Mouse (Mus musculus) heart, postnatal 0 days (tissue): ENCODE measurements at regions not wholly inside any gene's neighbourhood (a gene's known extent, or its start where the extent isn't known, plus 50 kb on each side); places are given as distances from the start of the nearest gene placed in this dataset.

ENCODE experiments used
- ATAC-seq: fragments of 200-750 bp; cut with Nextera tagmentation; 2 replicates; pipeline ENCODE4 v1.8.0; 2017; ENCODE audit warnings: low read depth, moderate number of reproducible peaks, moderate library complexity; ENCODE audit not compliant: insufficient read depth
- DNase-seq: peaks from one replicate; pipeline ENCODE4 v3.0.0-alpha.2; 2016; ENCODE audit warnings: low spot score
- H3K27ac ChIP-seq: fragments of 300-500 bp; sonication (generic); 2 replicates; pipeline ENCODE4 v1.5.1; 2014; ENCODE audit warnings: low read depth, mild to moderate bottlenecking
- H3K27me3 ChIP-seq: fragments of 300-500 bp; sonication (generic); 2 replicates; pipeline ENCODE4 v1.6.1; 2014; ENCODE audit warnings: low read length, mixed read lengths; ENCODE audit not compliant: control insufficient read depth, insufficient read depth
- H3K36me3 ChIP-seq: fragments of 300-500 bp; sonication (generic); replicated peaks from 2 replicates; pipeline ENCODE4 v1.6.1; 2014; ENCODE audit warnings: low read length, mixed read lengths; ENCODE audit not compliant: control insufficient read depth, insufficient read depth
- H3K4me1 ChIP-seq: fragments of 300-500 bp; sonication (generic); 2 replicates; pipeline ENCODE4 v1.6.1; 2014; ENCODE audit warnings: antibody characterized with exemption; ENCODE audit not compliant: control insufficient read depth, insufficient read depth
- H3K4me2 ChIP-seq: fragments of 300-500 bp; sonication (generic); 2 replicates; pipeline ENCODE4 v1.6.1; 2014; ENCODE audit warnings: low read depth, mild to moderate bottlenecking, low read length, moderate library complexity
- H3K4me3 ChIP-seq: fragments of 300-500 bp; sonication (generic); 2 replicates; pipeline ENCODE4 v1.5.1; 2014; ENCODE audit warnings: low read depth, low read length
- H3K9ac ChIP-seq: fragments of 300-500 bp; sonication (generic); replicated peaks from 2 replicates; pipeline ENCODE4 v1.6.1; 2014; ENCODE audit warnings: low read depth, low read length, mixed read lengths
- H3K9me3 ChIP-seq: fragments of 300-500 bp; sonication (generic); replicated peaks from 2 replicates; pipeline ENCODE4 v1.6.1; 2016; ENCODE audit warnings: low read length; ENCODE audit not compliant: control insufficient read depth
- CTCF ChIP-seq: IDR thresholded peaks from 2 replicates; pipeline ENCODE4 v1.5.1; 2016; ENCODE audit warnings: antibody characterized with exemption, control low read depth, low read depth
- EP300 ChIP-seq: IDR thresholded peaks from 2 replicates; pipeline ENCODE4 v1.6.1; 2016; ENCODE audit warnings: antibody characterized with exemption, low read depth
- WGBS: fragments of 180-500 bp; shearing (Covaris S2); extraction: QIAGEN DNeasy Blood & Tissue Kit; methylation state at CpG from one replicate; pipeline ENCODE4 v1.1.7; 2014; 5-methylcytosine and 5-hydroxymethylcytosine counted together

GRCm38 (mm10) chr10:95615849-95616650 lies 52.1 kb upstream of the Nudt4 start:
- no peak overlapping the region for H3K27ac ChIP-seq
- TF ChIP-seq CTCF (no peak), EP300 (no peak)
- WGBS, result 77% methylated on average over 25 of the region's 25 CpGs
- no peak overlapping the region for H3K9ac ChIP-seq
- ATAC-seq (no peak), DNase-seq (no peak)
- no peaks in the 10 kb centered on the region for H3K27me3 ChIP-seq
- H3K4me3 ChIP-seq, result no peak overlapping the region
- no peak overlapping the region for H3K4me2 ChIP-seq
- peaks cover 12% of the 10 kb centered on the region; the same call in 1 of the 2 replicates for H3K4me1 ChIP-seq
- H3K9me3 ChIP-seq, result no peaks in the 10 kb centered on the region
- H3K36me3 ChIP-seq, result no peaks in the 10 kb centered on the region
